Mouse (Mus musculus): ENCODE measurements around the gene Prph. TPM values are rescaled to one million over a fixed set of nuclear protein-coding genes. Genes with fewer than 3 reads are reported as not detected.
A peak's percentile ranks its signal among the peaks of the same experiment; 100 is the strongest.
"Not testable (repeated sequence)": the region's sequence is repeated elsewhere in the genome, so short reads cannot be mapped to it uniquely, and the experiment has no call there.

Prph gene
- polyA plus RNA-seq, 1 experiment from 2014 or later, result 3.3 TPM

DNA sequence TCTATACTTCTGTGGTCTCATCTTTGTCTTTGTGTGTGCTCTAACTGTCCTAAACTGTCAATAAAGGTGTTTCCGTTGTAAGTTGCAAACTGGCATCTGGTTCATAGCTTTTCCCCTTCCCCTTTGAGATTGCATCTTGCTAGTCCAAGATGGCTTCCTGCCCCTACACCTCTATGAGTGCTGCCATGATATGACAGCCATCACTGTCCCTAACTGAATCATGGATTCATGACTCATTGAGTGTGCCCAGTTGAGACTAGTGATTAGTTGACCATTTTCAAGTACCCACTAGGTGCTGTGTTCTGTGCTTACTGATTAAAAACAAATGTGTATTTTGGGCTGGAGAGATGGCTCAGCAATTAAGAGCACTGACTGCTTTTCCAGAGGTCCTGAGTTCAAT, 16.9 kb upstream of the Prph start:
- H3K27me3 ChIP-seq (ENCODE audit: low read depth, poor library complexity, severe bottlenecking), result peaks cover 15% of the 10 kb centered on the region
- no peak overlapping the region for H3K4me3 ChIP-seq
- peaks cover 14% of the 10 kb centered on the region for H3K4me1 ChIP-seq
- 88% methylated on average over 1 of the region's 1 CpGs for WGBS
- no peaks in the 10 kb centered on the region for H3K9me3 ChIP-seq (replicated peaks)
- DNase-seq (ENCODE audit: low spot score), result no peak
- no peak overlapping the region for H3K27ac ChIP-seq (replicated peaks)
- H3K36me3 ChIP-seq, result peaks cover 43% of the 10 kb centered on the region

DNA sequence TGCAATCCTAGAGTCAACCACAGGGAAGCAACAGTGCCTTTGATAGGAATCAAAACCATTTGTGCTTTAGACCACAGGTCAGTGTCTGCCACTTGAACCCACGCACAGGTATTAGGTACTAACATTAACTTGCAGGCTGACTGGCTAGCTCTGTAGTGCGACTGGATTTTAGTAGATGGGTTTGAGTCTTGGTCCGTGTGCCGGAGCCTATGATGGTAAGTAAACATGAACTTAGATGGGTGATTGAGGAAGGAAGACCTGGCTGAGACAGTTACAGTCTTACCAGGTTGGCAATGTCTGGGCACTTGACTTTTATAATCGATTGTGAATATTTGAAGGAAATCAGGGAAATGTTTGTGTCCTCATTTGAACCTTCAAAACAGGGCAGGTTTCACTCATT, 16.2 kb upstream of the Prph start:
- DNase-seq (ENCODE audit: low spot score), result no peak
- 95% methylated on average over 5 of the region's 5 CpGs for WGBS

DNA sequence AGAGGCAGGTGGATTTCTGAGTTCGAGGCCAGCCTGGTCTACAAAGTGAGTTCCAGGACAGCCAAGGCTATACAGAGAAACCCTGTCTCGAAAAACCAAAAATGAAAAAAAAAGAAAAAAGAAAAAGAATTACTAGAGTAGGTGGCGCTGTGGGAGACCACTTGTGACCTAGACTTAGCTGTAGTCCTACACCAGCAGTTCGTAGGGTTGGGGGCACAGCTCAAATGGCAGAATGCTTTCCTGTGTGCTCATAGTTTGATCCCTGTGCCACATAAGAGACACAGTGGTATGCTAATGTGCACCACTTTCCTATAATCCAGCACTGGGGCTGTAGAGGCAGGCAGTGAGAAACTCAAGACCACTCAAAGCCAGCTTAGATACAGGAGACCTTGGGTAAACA, 15.7 kb upstream of the Prph start:
- Histone ChIP-seq H3K4me1 (peaks cover 10% of the 10 kb centered on the region), H3K9me3 (replicated peaks) (no peaks in the 10 kb centered on the region), H3K27me3 (ENCODE audit: low read depth, poor library complexity, severe bottlenecking) (peaks cover 15% of the 10 kb centered on the region), H3K36me3 (peaks cover 38% of the 10 kb centered on the region), H3K27ac (replicated peaks) (no peak overlapping the region), H3K4me3 (no peak overlapping the region)
- WGBS, result 88% methylated on average over 4 of the region's 4 CpGs
- no peak for DNase-seq (ENCODE audit: low spot score)

More for the DNA sequence above, 16.2 kb upstream of the Prph start:
- Histone ChIP-seq H3K4me1 (peaks cover 10% of the 10 kb centered on the region), H3K9me3 (replicated peaks) (no peaks in the 10 kb centered on the region), H3K27ac (replicated peaks) (no peak overlapping the region), H3K27me3 (ENCODE audit: low read depth, poor library complexity, severe bottlenecking) (peaks cover 15% of the 10 kb centered on the region), H3K36me3 (peaks cover 40% of the 10 kb centered on the region), H3K4me3 (no peak overlapping the region)

DNA sequence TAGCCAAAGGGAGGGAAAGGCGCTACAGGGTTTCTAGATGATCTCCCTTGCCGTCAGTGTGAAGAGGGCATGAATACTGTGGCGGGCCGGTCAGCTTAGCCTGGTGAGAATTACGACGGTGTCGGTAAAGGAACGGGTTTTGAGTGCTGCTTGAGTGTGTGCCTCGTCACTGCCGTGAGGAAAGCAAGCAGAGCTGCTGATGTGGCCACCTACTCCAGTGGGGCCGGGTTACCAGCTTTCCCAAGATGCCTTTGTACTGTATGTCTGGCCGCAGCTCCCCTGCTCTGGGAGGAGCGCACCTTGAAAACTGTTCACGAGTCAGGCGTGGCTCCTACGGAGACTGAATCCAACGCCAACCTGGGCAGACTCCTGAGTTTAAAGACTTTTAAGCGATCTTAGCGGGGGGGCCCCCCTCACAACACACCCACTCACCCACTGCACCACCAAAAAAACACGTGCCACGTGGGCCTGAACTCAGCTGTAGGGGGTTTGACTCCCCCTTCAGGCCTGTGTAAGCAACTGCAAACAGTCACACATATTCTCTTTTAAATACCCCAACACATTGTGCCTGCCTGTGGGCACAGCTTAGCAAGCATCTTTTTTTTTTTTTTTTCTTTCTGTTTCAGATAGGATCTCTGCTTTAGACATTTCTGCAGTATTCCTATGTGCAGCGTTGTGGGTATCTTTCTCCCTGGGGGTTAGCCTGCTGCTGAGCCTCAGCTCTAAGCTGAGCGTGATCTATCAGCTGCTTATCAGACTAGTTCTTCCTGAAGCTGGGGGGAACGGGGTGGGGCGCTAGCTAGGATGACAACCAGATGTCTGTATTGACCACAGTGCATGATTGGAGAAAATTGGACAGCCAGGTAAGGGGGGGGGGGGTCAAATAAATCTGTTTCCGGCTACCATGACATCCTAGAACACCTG, 14.7 kb upstream of the Prph start:
- no peak overlapping the region for H3K4me3 ChIP-seq
- DNase-seq (ENCODE audit: low spot score), result no peak
- peaks cover 10% of the 10 kb centered on the region for H3K4me1 ChIP-seq
- WGBS, result 71% methylated on average over 26 of the region's 26 CpGs
- peaks cover 15% of the 10 kb centered on the region for H3K27me3 ChIP-seq (ENCODE audit: low read depth, poor library complexity, severe bottlenecking)
- no peaks in the 10 kb centered on the region for H3K9me3 ChIP-seq (replicated peaks)
- peaks cover 29% of the 10 kb centered on the region for H3K36me3 ChIP-seq
- no peak overlapping the region for H3K27ac ChIP-seq (replicated peaks)

DNA sequence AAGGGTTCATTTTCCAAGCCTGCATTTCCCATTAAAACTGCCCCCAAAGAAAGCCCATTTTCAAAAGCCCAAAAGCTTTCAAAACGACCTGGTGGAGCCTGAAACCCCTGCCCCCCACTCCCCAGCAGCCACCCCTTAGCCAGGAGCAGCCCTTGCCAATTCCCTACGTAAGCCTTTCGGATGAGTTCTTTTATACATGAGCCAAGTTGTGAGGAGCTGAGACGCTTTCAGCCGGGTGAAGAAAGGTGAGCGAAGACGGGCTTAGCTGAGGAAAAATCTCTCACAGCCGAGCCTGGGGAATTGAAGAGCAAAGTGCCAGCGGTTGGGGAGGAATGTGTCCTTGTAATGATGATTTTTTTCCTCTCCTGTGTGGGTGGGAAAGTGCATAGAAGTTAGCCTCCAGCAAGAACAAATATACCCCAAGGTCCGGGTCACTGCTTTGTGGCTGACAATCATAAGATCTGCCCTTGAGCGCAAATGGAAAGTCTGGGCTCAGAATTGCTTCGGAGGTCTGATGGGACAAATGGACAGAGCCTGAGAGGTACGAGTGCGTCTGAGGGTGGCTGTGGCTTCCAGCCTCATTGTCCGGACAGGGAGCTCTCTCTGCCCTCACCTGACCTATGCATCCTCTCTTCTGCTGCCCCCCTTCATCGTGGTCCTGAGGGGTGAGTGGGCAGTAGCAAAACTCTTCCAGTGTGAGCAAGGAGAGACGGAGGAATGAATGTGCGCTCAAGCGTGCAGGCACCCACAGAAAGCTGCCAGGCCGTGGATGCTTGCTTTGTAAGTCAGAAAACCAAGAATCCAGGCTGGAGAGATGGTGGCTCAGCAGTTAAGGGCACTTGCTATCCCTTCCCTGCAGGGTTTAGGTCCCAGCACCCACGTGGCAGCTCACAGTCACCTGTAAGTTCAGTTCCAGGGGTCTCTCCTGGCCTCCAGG, 13.8 kb upstream of the Prph start:
- Histone ChIP-seq H3K36me3 (peaks cover 20% of the 10 kb centered on the region), H3K4me3 (no peak overlapping the region), H3K27ac (replicated peaks) (no peak overlapping the region), H3K4me1 (peaks cover 10% of the 10 kb centered on the region), H3K9me3 (replicated peaks) (no peaks in the 10 kb centered on the region), H3K27me3 (ENCODE audit: low read depth, poor library complexity, severe bottlenecking) (peaks cover 15% of the 10 kb centered on the region)
- DNase-seq (ENCODE audit: low spot score), result no peak
- 57% methylated on average over 21 of the region's 21 CpGs for WGBS

DNA sequence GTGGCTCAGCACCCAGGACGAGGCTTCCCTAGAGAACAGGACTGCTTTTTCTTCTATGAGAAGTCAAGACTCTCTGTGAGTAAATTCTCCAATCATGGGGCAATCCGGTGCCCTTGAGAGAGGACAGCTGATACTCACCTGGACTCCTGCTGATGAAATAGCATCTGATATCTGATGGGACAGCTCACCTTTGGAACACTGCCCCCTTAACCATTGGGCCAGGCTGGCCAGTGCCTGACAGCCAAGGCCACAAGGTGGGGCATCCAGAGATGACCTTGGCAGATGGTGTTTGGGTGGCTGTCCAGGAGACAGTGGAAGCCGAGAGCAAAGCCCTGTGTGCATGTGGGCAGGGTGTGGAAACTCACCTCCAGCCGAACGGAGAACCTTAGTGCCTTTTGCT, 12.6 kb upstream of the Prph start:
- 88% methylated on average over 5 of the region's 5 CpGs for WGBS
- Histone ChIP-seq H3K4me1 (peaks cover 10% of the 10 kb centered on the region), H3K4me3 (no peak overlapping the region), H3K27ac (replicated peaks) (no peak overlapping the region), H3K36me3 (peaks cover 12% of the 10 kb centered on the region), H3K9me3 (replicated peaks) (no peaks in the 10 kb centered on the region), H3K27me3 (ENCODE audit: low read depth, poor library complexity, severe bottlenecking) (peaks cover 21% of the 10 kb centered on the region)
- no peak for DNase-seq (ENCODE audit: low spot score)

DNA sequence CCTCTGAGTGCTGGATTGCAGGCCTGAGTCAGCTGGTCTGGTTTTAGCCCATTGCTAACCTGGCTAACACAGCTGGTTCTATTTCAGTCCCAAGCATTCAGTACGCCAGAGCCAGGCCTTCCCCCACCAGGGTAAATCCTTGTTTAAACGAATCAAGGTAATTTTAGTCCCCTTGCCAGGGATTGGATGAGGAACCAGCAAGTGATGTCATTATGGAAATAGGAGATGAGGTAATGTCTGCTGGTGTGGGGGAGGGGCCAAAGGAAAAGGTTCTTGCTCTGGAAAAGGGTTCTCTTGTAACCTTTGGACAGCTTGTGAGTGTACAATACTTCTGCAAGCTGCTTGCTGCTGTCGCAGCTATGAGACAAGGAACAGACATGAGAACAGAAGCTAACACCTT, 10.1 kb upstream of the Prph start:
- H3K9me3 ChIP-seq (replicated peaks), result no peaks in the 10 kb centered on the region
- no peak overlapping the region for H3K4me3 ChIP-seq
- peaks cover 25% of the 10 kb centered on the region for H3K27me3 ChIP-seq (ENCODE audit: low read depth, poor library complexity, severe bottlenecking)
- 76% methylated on average over 3 of the region's 3 CpGs for WGBS
- DNase-seq (ENCODE audit: low spot score), result no peak
- no peak overlapping the region for H3K27ac ChIP-seq (replicated peaks)
- no peaks in the 10 kb centered on the region for H3K36me3 ChIP-seq
- peaks cover 10% of the 10 kb centered on the region for H3K4me1 ChIP-seq

DNA sequence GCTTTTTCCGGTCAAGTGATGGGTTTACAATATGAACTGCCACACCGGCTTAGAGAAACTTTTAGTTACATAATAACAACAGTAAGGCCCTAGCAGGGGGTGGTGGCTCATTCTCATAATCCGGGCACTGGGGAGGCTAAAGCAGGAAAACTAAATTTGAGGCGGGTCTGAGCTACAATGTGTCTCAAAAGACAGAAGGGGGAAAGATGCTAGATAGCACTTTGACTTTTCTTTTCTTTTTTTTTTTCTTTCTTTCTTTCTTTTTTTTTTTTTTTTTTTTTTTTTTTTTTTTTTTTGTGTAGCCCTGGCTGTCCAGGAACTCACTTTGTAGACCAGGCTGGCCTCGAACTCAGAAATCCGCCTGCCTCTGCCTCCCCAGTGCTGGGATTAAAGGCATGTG, 9.2 kb upstream of the Prph start:
- Histone ChIP-seq H3K4me1 (peaks cover 10% of the 10 kb centered on the region), H3K27me3 (ENCODE audit: low read depth, poor library complexity, severe bottlenecking) (peaks cover 34% of the 10 kb centered on the region)
- H3K27ac ChIP-seq (replicated peaks); H3K9me3 ChIP-seq (replicated peaks); DNase-seq (ENCODE audit: low spot score); H3K4me3 ChIP-seq; H3K36me3 ChIP-seq: not testable (repeated sequence)
- WGBS, result 91% methylated on average over 6 of the region's 6 CpGs

DNA sequence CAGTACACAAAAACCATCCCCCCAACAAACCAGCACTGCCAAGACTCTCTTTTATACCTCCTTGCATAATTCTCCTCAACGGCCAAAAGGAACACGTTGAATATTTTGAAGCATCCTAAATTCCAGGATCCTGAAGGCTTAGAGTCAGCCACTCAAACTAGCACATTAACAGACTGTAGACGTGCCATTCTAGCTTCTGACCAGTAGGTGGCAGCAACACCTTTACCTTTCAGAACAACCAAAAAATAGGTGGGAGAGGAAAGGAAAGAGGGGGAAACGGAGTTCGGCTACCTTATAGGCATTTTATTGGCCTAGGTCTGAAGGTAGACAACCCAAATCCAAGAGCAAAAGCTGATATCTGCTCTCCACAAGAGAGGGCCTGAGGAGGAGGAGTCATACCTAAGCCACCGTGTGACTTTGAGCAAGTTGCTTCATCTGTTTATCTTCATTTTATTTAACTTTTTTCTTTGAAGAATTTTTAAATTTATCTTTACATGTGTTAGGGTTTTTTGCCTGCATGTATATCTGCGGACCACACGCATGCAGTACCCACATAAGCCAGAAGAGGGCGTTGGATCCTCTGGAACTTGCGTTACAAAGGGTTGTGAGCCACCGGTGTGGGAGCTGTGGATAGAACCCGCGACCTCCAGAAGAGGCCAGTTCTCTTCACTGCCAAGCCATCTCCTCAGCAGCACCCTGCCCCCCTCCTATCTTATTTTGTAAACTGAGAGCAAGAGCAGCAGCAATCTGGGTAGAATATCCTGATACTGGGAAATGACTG, 5.3 kb upstream of the Prph start:
- 35% methylated on average over 13 of the region's 13 CpGs for WGBS
- Histone ChIP-seq H3K36me3 (no peaks in the 10 kb centered on the region), H3K27me3 (ENCODE audit: low read depth, poor library complexity, severe bottlenecking) (peaks cover 58% of the 10 kb centered on the region), H3K9me3 (replicated peaks) (no peaks in the 10 kb centered on the region), H3K27ac (replicated peaks) (no peak overlapping the region), H3K4me3 (no peak overlapping the region), H3K4me1 (peaks cover 19% of the 10 kb centered on the region)
- DNase-seq (ENCODE audit: low spot score), result peak; percentile 58

DNA sequence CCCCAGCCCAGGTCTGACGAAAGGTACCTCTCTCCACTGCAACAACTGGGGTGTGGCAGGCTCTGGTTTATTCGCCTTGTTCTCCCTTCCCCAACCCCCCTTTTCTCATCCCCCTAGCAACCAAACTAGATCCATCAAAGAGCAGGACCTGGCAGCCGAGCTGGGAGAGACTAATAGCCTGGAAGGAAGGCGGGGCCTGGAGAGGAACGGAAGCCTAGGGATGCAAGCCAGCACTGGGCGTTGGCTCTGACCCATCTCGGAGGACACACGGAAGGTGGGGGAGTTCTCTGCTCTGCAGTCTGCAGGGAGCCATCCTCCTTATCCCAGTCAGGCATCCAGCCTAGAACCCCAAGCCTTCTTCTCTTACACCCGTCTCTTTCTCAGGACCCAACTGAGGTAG, 1.6 kb upstream of the Prph start:
- H3K36me3 ChIP-seq, result no peaks in the 10 kb centered on the region
- H3K27me3 ChIP-seq (ENCODE audit: low read depth, poor library complexity, severe bottlenecking), result peaks cover 86% of the 10 kb centered on the region
- H3K9me3 ChIP-seq (replicated peaks), result no peaks in the 10 kb centered on the region
- no peak for DNase-seq (ENCODE audit: low spot score)
- no peak overlapping the region for H3K27ac ChIP-seq (replicated peaks)
- 7% methylated on average over 9 of the region's 9 CpGs for WGBS
- peaks cover 43% of the 10 kb centered on the region for H3K4me1 ChIP-seq
- no peak overlapping the region for H3K4me3 ChIP-seq

DNA sequence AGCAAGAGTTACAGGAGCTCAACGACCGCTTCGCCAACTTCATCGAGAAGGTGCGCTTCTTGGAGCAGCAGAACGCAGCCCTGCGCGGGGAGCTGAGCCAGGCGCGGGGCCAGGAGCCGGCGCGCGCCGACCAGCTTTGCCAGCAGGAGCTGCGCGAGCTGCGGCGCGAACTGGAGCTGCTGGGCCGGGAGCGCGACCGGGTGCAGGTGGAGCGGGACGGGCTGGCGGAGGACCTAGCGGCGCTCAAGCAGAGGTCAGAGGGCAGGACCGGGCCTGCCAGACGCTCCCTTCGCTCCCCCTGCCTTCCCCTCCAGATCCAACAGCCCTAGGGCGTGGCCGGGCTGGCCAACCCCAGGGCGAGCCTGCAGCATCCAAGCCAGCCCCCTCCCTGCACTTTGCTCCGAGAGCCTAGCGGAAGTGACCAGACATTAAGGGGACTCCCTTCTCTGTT, 562 bp downstream of the Prph start:
- Histone ChIP-seq H3K4me3 (peak overlapping the region; percentile 54), H3K36me3 (no peaks in the 10 kb centered on the region), H3K27me3 (ENCODE audit: low read depth, poor library complexity, severe bottlenecking) (peaks cover 100% of the 10 kb centered on the region), H3K27ac (replicated peaks) (no peak overlapping the region), H3K9me3 (replicated peaks) (no peaks in the 10 kb centered on the region), H3K4me1 (peaks cover 43% of the 10 kb centered on the region)
- WGBS, result under 1% methylated on average over 37 of the region's 37 CpGs
- peak; percentile 57 for DNase-seq (ENCODE audit: low spot score)

DNA sequence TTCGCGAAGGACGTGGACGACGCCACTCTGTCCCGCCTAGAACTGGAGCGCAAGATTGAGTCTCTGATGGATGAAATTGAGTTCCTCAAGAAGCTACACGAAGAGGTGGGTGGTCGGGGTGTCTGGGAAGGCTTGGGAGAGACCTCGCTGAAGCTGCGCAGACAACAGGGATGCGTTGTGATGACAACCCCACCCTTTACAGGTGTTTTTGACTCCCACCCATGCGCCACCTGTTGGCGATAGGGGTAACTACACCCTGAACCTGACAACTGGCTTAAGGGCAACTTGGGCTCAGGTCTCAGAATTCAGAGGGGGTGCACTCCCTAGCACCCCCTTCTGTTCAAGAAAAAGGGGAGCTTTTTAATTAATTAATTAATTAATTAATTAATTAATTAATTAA, 1.4 kb downstream of the Prph start:
- H3K4me3 ChIP-seq, result peak overlapping the region; percentile 54
- no peaks in the 10 kb centered on the region for H3K36me3 ChIP-seq
- no peak overlapping the region for H3K27ac ChIP-seq (replicated peaks)
- H3K9me3 ChIP-seq (replicated peaks), result no peaks in the 10 kb centered on the region
- H3K27me3 ChIP-seq (ENCODE audit: low read depth, poor library complexity, severe bottlenecking), result peaks cover 96% of the 10 kb centered on the region
- DNase-seq (ENCODE audit: low spot score), result no peak
- WGBS, result 5% methylated on average over 14 of the region's 14 CpGs
- H3K4me1 ChIP-seq, result peaks cover 43% of the 10 kb centered on the region

Measured in midbrain, embryonic 10.5 days (tissue).